Mouse (Mus musculus) bone marrow macrophage, adult 2 months (primary cell): ENCODE measurements around the gene Als2cl.

Source experiments
- CTCF ChIP-seq: IDR thresholded peaks from 2 replicates; pipeline ENCODE4 v1.5.1; 2012; ENCODE audit warnings: low read depth, mild to moderate bottlenecking, low read length, moderate library complexity
- POLR2A ChIP-seq: IDR thresholded peaks from 2 replicates; pipeline ENCODE4 v1.6.1; 2012; ENCODE audit warnings: mild to moderate bottlenecking, low read depth, low read length, borderline replicate concordance

DNA sequence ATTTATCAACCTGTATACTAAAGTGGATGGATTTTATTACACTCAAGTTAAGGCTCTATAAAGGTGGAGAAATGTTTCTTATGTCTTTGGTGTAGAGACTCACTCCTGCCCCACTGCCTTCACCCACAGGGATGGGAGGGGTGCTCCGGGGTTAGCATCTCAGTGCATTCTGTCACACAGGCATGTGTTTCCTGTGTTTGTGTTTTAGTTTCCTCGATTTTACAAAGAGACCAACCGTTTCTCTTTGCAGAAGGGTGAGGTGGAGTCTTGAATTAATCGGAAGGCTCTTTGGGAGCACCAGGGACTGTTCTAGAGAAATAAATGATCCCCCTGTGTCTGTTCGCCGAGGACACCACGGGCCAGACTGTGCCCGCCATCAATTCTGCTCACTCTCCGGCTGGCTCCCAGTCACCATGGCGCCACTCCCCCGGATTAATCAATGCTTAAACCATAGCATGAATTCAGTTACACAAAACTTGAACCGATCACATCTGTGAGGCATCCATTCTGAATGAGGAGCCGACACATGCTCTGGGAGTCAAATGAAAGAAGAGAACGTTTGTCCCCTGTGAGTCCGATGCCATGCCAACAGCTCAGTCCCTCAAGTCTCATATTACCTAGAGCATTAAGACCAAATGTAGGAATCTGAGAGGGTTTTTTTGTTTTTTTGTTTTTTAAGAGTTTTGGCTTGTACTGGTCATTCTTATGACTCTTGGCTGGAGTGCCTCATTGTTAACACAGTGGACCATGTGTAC lies 41.2 kb downstream of the Als2cl start:
- TF ChIP-seq POLR2A (no peak), CTCF (no peak)
